Mouse (Mus musculus) mesoderm, embryonic 11.5 days (tissue): ENCODE measurements at regions not wholly inside any gene's neighbourhood (a gene's known extent, or its start where the extent isn't known, plus 50 kb on each side); places are given as distances from the start of the nearest gene placed in this dataset.
A peak's percentile ranks its signal among the peaks of the same experiment; 100 is the strongest.

Experiments
- DNase-seq: peaks from one replicate; pipeline ENCODE4 v3.0.0-alpha.2; 2012; ENCODE audit warnings: low read depth, low spot score

DNA sequence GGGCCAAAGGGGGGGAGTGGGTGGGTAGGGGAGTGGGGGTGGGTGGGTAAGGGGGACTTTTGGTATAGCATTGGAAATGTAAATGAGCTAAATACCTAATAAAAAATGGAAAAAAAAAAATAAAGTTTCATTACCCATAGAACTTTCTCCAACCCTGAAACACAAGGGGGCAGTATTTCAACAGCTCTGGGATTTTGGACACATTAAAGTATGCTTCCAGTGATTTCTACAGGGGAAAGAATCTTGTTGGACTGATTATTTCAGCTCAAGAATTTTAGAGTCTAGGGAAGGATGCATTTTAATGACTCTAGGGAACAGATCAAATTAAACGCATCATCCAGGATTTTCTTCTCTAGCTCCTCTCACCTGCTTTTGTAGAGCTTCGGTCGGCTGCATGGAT, 345.9 kb downstream of the Nrcam start:
- peak; percentile 36 for DNase-seq

GRCm38 (mm10) chr12:44675003-44675402, 346.3 kb downstream of the Nrcam start:
- DNase-seq: peak; percentile 21
